Mouse (Mus musculus): Measurements from ENCODE around the gene Gm6525. TPM values are rescaled to one million over a fixed set of nuclear protein-coding genes. Genes with fewer than 3 reads are reported as not detected.
A peak's percentile ranks its signal among the peaks of the same experiment; 100 is the strongest.

The Gm6525 gene
- total RNA-seq, 2 experiments from 2014 or later = not detected

- no peak for TF ChIP-seq CTCF (IDR thresholded peaks at IDR 0.05)
- intact Hi-C loops (cut with DNase I) = no loop called here
- no peak overlapping the region; the same call in 1 of the 2 replicates for H3K27ac ChIP-seq
- H3K4me3 ChIP-seq = no peak overlapping the region
- no peak for DNase-seq (ENCODE audit: extremely low spot score in 1 of 2, low spot score in 2 of 2)
These were observed 26.9 kb downstream of the Gm6525 start for GRCm38 (mm10) chr3:84200559-84201420.

GRCm38 (mm10) chr3:84204640-84205039, 30.7 kb downstream of the Gm6525 start:
- H3K4me3 ChIP-seq = no peak overlapping the region
- TF ChIP-seq CTCF (IDR thresholded peaks at IDR 0.05) = no peak
- intact Hi-C loops (cut with DNase I) = loop anchor here (1.0 kb wide), 1 partner anchor 42 kb away; no protein-coding TSS in a partner anchor
- H3K27ac ChIP-seq = no peak overlapping the region
- DNase-seq (ENCODE audit: extremely low spot score in 1 of 2, low spot score in 2 of 2) = no peak

DNA sequence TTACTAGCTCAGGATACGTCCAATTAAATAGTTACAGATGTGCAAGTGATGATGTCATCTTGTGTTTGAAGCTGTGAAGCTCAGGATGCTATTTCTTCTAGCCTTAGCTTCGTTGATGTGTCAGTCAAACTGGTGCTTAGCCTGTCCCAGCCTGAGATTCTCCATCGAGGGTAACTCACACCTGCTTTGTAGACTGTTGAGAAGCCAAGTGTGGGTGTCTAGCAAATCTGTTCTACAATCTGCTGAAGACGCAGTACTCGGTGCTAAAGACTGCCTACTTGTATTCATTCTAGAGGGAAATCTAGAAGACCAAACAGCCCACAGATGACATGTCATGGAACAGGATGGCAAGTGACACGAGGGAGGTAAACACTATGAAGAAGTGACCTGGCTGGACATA, 31.7 kb downstream of the Gm6525 start:
- no peak overlapping the region for H3K4me3 ChIP-seq
- no peak overlapping the region; the same call in 1 of the 2 replicates for H3K27ac ChIP-seq
- no peak for TF ChIP-seq CTCF (IDR thresholded peaks at IDR 0.05)
- intact Hi-C loops (cut with DNase I) = no loop called here
- no peak for DNase-seq (ENCODE audit: extremely low spot score in 1 of 2, low spot score in 2 of 2)

GRCm38 (mm10) chr3:84206106-84206505, 32.2 kb downstream of the Gm6525 start:
- Histone ChIP-seq H3K4me3 (no peak overlapping the region), H3K27ac (peak overlapping the region; percentile 18; the same call in 1 of the 2 replicates)
- no peak for TF ChIP-seq CTCF (IDR thresholded peaks at IDR 0.05)
- DNase-seq (ENCODE audit: extremely low spot score in 1 of 2, low spot score in 2 of 2) = no peak
- intact Hi-C loops (cut with DNase I) = no loop called here

GRCm38 (mm10) chr3:84207366-84207765, 33.5 kb downstream of the Gm6525 start:
- TF ChIP-seq CTCF (IDR thresholded peaks at IDR 0.05) = no peak
- no peak for DNase-seq (ENCODE audit: extremely low spot score in 1 of 2, low spot score in 2 of 2)
- Histone ChIP-seq H3K27ac (peak overlapping the region; percentile 66; the same call in 1 of the 2 replicates), H3K4me3 (no peak overlapping the region)
- intact Hi-C loops (cut with DNase I) = no loop called here

DNA sequence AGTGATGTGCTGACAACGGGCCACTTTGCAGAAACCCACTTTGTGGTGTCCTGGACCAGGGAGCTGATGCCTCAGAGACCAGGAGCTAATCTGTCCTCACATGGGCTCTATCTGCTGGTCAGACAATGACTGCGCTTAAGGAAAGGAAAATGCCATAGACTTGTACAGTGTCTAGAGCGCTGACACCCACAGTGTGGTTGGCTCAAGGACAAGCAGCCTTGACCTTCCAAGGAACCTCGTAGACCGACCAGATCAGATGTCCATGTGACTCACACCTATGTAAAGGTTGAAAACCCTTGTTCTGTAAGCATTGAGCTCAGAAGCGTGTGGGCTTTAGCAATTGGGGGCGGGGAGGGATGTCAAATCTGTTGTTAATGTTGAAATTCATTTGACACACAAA, 34.6 kb downstream of the Gm6525 start:
- intact Hi-C loops (cut with DNase I) = no loop called here
- TF ChIP-seq CTCF (IDR thresholded peaks at IDR 0.05) = no peak
- no peak overlapping the region for H3K4me3 ChIP-seq
- no peak for DNase-seq (ENCODE audit: extremely low spot score in 1 of 2, low spot score in 2 of 2)
- no peak overlapping the region; the same call in 1 of the 2 replicates for H3K27ac ChIP-seq

DNA sequence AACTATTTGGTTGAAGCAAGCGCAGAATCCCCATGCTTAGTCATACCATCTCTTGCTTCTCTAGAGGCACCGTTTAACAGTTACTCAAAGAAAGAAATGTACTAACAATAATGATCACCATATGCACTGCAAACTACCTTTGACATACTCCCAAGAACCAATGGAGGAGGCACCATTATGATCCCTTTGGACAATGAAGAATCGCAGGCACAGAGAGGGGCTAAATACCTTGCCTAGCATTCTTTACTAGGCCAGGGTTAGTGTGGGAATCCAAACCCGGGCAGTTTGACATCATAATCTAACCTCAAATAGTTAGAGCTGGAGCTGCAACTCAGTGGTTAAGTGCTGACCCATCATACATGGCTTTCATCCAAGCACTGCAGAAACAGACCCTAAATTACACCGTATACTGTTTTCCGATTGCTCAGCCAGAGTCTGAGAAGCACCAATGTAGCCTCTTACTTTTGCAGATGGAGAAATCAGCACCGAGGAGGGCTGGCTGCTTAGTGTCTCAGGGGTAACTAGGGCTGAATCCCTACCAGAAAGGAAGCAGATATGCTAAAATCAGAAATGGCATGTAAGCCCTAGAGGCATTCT, 35.1 kb downstream of the Gm6525 start:
- Histone ChIP-seq H3K4me3 (no peak overlapping the region), H3K27ac (peak overlapping the region; percentile 15; the same call in 1 of the 2 replicates)
- no peak for TF ChIP-seq CTCF (IDR thresholded peaks at IDR 0.05)
- intact Hi-C loops (cut with DNase I) = no loop called here
- no peak for DNase-seq (ENCODE audit: extremely low spot score in 1 of 2, low spot score in 2 of 2)

DNA sequence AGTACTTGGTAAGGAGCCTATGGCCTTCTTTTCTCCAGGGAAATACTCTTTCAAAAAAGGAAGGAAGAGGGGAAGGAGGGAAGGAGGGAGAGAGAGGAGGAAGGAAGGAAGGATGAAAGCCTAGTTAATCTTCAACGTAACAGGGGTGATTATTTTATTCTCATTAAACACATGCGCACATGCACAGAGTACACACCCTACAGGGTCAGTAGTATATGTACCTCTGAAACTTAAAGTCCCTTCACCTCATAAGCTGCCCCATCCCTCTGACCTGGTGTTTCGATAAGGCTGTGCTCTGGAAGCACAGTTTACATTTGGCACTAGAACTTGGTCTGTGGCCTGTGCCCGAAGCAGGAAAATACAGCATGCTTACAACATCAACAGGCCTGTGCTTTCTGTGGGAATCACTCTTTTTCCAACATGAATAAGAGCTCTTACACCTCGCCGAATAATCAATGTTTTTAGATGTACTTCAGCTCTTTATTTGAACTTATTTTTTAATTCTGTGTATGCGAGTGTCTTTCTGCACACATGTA, 37.5 kb downstream of the Gm6525 start:
- DNase-seq (ENCODE audit: extremely low spot score in 1 of 2, low spot score in 2 of 2) = no peak
- no peak for TF ChIP-seq CTCF (IDR thresholded peaks at IDR 0.05)
- intact Hi-C loops (cut with DNase I) = no loop called here
- no peak overlapping the region for H3K27ac ChIP-seq
- H3K4me3 ChIP-seq = no peak overlapping the region

GRCm38 (mm10) chr3:84214501-84214900, 40.6 kb downstream of the Gm6525 start:
- H3K27ac ChIP-seq = no peak overlapping the region; the same call in 1 of the 2 replicates
- TF ChIP-seq CTCF (IDR thresholded peaks at IDR 0.05) = no peak
- DNase-seq (ENCODE audit: extremely low spot score in 1 of 2, low spot score in 2 of 2) = peak in 1 of 2 experiments; percentile 62
- intact Hi-C loops (cut with DNase I) = no loop called here
- no peak overlapping the region for H3K4me3 ChIP-seq

GRCm38 (mm10) chr3:84215253-84215652, 41.3 kb downstream of the Gm6525 start:
- intact Hi-C loops (cut with DNase I) = loop anchor here (5.0 kb wide), 1 partner anchor 38 kb away; no protein-coding TSS in a partner anchor
- H3K27ac ChIP-seq = peak overlapping the region; percentile 28
- DNase-seq (ENCODE audit: extremely low spot score in 1 of 2, low spot score in 2 of 2) = no peak
- TF ChIP-seq CTCF (IDR thresholded peaks at IDR 0.05) = no peak
- H3K4me3 ChIP-seq = peak overlapping the region; percentile 12

GRCm38 (mm10) chr3:84215743-84216360, 41.9 kb downstream of the Gm6525 start:
- DNase-seq (ENCODE audit: extremely low spot score in 1 of 2, low spot score in 2 of 2) = no peak
- TF ChIP-seq CTCF (IDR thresholded peaks at IDR 0.05) = no peak
- peak overlapping the region; percentile 12 for H3K4me3 ChIP-seq
- intact Hi-C loops (cut with DNase I) = loop anchor here (5.0 kb wide), 1 partner anchor 39 kb away; no protein-coding TSS in a partner anchor
- peak overlapping the region; percentile 51 for H3K27ac ChIP-seq

All from left cerebral cortex, adult 2 months (tissue).